Mouse (Mus musculus) left cerebral cortex, adult 9 months (tissue): ENCODE data around the gene Fgfr2.
"Not testable (repeated sequence)": the region's sequence is repeated elsewhere in the genome, so short reads cannot be mapped to it uniquely, and the experiment has no call there.

Experiments used
- DNase-seq, 2 experiments: peaks; one replicate each; pipeline ENCODE4 v3.0.0; 2022; ENCODE audit warnings: low spot score in 2 of 2

The Fgfr2 gene

DNA sequence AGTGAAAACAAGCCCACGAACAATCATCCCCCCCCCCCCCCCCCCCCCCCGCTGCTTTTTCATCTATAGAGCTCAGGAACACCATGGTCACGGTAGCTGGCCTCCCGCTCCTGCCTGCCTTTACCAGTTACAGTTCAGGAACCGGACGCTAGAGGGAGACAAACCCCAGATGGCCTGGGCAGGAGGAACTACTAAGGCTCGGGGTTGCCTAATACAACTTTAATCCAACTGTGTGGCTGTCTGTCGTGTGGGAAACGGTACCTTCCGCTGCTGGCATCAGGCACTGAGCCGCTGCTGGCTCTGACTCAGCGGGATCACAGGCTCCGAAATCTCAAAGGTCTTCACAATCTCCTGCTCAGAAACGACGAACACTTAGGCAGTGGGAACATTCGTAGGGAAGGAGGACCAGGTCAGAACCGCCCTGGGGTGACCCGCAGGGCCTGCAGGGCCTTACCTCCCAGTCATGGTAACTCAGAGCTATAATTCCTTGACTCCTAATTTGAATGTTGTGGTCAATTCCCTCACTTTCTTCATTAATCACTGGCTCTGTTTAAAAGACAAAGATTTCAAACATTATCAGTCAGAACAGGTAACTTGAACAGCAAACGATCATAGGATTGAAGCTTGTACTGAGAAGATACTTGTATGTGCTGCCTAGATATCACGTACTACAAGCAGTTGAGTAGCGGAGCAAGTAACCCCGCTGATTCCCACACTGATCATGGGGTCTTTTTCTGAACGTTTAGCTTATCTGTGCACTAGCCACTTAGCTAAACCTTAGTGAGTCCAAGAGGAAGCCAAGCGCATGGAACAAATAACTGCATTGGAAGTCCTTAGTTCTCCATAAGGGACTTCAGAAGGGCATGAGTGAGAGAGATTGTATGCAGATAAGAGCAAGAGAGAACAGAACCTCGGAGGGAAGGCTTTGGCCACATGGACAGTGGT is 2589.6 kb downstream of the Fgfr2 start:
- peak; percentile 36 to 90 for DNase-seq

DNA sequence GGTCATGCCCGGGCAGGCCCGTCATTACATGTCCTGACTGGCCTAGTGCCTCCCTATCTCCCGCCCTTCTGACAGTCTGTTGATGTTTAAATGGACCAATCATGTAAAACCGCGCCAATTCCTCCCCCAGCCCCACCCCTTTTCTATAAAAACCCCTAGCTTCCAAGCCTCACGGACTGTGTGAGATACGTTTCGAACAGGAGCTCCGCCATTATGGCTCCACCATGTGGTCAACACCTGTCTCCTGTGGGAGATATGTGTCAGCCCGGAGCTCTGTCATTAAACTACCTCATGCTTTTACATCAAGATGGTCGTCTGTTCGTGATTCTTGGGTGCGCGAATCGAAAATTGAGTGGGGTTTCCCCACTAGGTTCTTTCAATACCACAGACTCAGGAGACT is 2592.0 kb downstream of the Fgfr2 start:
- DNase-seq: not testable (repeated sequence)

DNA sequence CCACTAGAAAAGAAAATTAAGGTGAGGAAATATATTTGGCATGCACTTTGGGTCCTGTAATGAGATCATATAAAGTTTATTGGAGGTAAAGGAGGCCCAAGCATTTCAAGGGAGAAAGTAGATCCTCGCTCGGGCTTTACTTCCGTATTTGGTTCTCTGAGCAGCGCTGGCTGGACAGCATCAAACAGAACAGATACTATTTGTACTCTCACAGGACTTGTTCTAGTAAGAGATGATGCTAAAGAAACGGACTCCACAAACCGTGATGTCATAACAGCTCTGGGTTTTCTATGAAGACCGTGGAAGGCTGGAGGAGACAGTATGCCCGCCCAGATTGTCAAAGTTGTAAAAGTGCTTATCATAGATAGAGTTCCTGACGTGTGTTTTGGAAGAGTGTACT is 2595.8 kb downstream of the Fgfr2 start:
- DNase-seq: no peak

DNA sequence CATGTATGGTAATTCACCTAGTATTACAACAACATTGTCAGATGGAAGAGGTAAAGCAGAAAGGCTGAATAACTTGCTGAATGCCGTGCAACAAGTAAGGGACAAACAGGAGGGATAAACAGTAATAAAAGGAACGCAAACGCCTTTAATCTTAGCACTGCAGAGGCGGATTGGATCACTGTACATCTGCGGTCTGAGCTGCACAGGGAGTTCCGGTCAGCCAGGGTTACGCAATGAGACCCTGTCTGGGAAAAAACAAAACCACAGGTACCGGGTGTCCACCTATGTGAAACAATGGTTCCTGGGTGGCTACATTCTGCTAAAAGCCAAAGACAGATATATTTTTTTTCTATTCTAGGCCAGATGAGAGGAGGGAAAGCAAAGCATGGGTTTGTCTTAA is 2599.7 kb downstream of the Fgfr2 start:
- DNase-seq: no peak

DNA sequence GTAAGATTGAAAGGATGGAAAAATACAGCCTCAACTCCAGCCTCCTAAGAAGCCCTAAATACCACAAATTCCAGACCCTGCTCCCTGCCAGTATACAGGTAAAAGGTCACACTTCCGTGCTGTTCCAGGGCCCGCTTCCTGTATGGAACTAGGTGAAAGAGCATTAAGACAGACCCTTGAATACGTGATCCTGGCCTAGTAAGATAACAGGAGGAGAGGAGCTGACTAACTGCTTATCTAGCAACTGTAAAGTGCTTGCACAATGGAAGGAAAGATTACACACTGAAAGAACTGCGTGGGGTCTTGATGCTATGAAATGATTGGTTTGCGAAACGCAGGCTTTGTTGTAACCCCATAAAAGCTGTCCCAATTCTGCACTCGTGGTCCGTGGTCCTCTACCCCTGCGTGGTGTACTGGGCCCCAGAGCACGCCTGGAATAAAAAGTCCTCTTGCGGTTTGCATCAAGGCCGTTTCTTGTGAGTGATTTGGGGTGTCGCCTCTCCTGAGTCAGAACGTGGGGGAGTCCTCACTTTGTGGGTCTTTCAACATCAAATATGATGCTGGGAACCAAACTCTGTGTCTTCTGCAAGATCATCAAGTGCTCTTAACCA is 2602.2 kb downstream of the Fgfr2 start:
- no peak for DNase-seq

DNA sequence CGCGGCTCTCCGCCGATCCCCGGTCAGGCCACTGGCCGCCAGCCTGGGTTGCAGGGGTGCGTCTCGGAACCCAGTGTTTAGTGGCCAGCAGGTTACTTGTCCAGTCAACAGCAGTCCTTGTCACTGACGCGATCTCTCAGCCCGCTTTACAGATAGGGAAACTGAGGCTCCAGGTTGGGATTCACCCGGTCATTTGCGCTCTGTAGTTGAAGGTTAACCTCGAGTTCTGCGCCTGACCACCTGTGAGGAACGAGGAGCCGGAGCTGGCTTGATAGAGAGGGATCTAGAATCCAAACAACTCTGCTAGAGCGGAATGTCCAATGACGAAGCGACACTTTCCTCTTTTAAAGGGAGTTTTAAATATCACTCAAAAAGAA is 2603.1 kb downstream of the Fgfr2 start, which contains the start of gene Ate1:
TSS of gene Ate1 (minus strand) at position 321 of the 377 bp plus-strand sequence.
- peak in 1 of 2 experiments; percentile 30 for DNase-seq

DNA sequence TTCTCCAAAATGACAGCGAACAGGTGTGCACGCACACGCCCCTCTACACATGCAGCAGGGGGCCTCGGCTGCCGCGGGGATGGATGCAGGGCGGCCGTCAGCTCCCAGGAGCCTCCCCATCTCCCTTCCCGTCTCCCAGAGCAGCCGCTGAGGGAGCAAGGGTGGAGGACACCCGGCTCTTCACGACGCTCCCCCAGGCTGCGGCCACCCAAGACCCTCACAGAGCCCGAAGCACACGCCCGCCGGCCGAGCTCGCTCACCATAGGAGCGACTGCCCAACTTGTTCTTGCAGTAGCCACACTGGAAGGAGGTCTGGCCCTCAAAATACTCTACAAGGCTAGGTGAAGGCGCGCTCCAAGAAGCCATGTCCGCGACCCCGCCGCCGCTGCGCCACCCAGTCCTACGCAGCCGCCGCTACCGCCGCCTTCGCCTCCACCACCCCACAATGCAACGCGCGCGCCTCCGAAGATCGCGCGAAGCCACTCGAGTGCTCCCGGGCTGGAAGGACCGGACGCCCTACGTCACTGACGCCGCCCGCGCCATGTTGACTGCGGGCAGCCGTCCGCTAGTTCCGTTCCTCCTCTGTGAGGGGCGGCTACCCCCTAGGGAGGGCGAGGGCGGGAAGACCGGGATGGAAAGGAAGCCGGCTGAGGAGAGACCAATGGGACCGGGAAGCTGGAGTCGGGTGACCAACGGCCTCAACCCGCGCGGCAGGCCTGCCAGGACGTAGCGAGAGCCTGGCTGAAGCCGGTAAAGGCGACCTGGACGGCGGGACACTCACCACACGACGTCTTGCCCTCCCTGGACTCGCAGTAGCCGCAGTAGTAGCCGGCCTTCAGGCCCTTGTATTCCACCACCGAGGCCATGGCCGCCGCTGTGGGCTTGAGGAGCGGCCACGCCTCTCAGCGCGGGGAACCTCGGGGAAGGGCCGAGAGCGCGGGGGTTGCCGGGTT is 2603.8 kb downstream of the Fgfr2 start:
- DNase-seq: peak; percentile 94 to 96

DNA sequence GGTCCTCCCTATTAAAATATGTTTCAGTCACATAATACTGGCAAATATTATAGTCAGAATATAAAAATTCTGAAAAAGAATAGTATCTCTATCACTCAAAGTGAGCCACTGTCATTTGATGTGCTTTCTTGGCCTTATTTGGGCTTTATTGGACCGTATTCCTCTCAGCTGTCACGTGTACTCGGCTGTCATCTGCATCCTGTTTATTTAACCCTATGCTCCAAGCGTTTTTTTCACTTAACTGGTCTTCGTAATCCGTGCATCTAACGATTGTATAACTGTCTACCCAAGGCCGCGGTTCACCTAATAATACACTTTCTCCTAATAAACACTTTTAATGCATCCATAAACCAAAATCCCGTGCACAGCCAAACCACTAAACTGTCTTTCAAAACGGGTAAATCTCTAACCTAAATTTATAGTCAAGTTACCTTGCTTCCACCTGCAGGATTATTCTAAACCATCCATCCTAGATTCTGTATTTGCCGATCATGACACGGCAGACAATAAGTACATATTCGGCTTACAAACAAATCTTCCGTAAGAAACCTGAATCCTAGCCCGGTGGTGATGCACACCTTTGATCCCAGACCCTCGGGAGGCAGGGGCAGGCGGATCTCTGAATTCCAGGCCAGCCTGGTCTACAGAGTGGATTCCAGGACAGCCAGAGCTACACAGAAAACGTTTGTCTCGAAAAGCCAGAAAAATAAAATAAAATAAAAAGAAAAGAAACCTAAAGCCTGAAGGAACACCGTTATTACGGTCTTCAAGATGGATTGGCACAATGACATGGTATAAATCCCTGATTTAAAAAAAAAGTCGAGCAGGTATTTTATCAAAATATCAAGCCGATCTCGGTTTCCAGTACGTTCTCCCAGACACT is 2604.7 kb downstream of the Fgfr2 start:
- DNase-seq: no peak

DNA sequence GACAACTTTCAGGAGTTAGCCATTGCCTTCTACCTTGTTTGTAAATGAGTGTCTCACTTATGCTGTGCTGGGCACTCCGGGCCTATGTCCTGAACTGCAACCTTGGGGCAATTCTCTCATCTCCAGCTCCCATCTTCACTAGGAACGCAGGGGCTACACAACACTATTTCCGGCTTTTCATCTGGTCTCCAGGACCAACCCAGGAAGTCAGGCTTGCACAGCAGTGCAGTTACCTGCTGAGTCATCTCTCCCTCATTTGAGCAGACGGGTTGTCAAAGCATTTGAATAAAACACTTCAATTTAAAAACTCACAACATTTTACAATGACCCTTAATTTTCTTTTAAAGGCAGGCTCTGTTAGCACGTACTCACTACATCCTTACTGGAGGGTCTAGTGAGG is 2612.9 kb downstream of the Fgfr2 start:
- no peak for DNase-seq

DNA sequence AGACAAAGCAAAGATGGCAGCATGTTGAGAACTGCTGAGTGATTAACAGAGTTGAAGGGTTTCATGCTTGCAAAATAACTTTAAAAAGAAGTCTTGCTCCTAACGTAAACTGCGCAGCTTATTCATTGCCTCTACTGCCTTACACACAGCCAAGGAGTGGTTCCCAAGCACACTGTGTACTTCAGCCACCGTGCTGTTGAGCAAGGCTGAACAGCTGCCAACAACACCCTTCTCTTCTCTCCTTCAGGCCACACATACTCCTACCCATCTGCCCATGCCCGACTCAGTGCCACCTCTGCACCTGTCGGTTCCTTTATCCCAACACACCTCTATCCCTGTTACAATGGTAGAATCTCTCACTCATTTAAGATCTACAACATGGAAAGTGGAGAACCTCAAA is 2620.1 kb downstream of the Fgfr2 start:
- no peak for DNase-seq

DNA sequence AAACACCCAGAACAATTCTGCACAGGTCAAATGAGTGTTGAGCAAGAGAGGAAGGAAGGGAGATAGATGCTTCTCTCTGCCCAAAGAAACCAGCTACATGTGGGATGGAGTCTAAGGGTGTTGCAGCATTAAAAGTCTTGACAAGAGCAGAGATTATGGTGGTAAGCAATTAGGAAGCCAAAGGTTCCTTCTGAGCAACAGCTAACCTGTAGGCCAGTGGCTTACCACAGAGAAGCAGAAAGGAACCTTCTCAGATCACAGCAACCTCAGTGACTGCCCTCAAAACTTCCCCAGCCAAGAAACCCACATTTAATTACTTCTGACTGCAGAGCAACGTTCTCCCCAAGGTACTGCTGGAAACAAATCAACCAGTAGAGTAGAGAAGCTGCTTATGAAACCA is 2621.7 kb downstream of the Fgfr2 start:
- no peak for DNase-seq

DNA sequence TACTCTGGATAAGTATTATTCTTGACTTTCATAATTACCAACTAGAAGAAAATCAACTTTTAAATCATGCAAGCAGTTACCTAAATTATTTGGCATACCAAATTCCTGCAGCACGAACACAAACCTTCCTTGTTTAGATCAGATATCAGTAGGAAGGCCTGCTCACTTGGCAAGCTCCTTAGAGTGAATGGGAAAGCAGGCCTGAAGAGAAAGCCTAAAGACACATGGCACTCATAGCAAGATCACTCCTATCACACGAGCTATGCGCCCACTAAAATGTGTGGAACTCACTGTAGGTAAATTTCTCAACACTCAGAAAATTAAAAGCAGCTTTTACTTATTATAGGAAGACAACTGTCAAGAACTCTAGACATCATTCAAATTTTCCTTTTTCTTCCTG is 2629.8 kb downstream of the Fgfr2 start:
- no peak for DNase-seq

DNA sequence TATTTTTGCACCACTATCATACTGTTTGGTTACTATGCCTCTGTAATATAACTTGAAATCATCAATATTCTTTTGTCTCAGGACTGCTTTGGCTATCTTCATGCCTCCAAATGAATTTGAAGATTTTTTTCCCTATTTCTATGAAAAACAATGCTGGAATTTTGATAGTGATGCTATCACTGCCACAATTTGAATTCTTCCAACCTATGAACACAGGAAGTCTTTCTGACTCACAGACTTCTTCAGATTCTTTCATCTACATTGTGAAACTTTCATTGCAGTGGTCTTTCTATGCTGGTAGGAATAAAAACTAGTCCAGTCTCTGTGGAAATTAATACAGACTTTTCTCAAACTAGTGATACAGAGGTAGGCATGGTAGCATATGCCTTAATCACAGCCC is 2631.1 kb downstream of the Fgfr2 start:
- DNase-seq: no peak

DNA sequence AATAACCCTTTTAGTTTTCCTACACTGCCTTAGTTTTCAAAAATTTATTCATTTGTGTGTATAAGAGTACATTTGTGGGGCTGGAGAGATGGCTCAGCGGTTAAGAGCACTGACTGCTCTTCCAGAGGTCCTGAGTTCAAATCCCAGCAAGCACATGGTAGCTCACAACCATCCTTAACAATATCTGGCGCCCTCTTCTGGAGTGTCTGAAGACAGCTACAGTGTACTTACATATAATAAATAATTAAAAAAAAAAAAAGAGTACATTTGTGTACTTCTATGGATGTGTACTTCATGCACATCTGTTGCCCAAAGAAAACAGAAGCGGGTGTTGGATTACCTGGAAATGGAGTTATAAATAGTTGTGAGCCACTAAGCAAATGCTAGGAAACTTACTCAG is 2644.1 kb downstream of the Fgfr2 start:
- not testable (repeated sequence) for DNase-seq

DNA sequence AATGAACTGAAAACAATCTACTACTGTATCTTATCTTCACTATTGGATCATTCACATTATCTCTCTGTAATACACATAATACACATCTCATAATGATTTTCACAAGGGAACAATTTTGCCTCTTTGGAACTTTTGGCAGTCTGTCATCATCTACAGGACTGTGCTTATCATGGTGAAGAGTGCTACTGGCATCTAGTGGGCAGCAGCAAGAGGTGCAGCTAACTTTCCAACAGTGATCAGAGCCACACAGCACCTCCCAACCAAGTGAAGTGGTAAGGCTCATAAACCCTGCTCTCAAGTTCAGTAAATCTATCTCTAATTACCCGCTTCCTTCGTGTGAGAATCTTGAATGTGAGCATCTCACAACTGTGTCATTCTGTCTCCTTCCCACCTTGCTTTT is 2647.2 kb downstream of the Fgfr2 start:
- peak in 1 of 2 experiments; percentile 65 for DNase-seq

DNA sequence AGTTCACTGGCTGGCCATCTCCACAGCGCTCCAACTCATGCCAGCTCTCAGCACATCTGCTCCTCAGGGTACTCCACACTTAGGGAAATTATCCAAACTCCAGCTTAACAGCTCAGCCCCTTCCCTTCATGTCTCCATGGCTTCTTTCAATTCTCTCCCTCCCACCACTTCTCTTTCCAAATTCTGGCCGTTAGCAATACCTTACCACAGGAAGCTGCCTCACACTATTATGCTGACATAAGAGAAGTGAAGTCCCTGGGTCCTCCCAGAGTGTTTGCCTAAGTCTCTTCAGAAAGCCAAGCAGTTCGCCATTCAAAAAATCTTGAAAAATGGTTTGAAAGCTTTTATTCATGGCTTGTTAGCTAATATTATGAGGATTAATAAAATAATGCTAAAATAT is 2649.3 kb downstream of the Fgfr2 start:
- no peak for DNase-seq

DNA sequence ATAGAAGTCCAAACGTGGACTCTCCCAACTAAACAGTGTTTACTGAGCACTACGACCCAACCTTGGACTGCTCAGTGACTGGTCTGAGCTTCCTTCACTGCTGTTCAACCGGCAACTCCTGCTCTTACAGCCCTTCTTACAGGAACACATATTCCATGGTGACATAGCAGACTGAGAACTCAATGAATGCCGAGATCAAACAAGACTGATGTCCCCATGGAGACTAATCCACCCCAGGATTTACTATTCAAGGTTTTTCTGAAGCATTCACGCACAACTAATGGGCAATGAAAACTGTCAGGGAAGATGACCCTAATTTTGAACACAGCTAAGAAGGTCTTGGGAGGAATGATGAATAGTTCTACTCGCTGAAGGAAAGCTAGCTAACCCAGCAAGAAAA is 2650.5 kb downstream of the Fgfr2 start:
- no peak for DNase-seq

DNA sequence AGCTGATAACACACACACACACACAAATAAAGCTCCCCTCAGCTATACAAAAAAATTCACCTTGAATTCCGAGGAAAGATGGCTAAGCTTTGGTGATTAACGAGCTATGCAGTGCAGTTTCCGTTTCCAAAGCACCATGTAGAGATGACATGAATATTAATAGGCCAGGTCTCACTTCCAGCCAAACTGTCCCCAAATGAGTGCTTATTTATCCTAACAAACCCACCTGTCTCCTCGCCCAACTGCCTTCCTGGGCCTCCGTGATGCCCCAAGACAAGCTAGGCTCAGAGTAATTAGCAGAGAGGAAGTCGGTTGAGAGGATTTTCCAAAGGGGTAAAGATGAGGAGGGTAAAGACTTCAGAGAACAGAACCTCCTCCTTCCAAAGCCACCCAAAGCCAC is 2652.1 kb downstream of the Fgfr2 start:
- no peak for DNase-seq

DNA sequence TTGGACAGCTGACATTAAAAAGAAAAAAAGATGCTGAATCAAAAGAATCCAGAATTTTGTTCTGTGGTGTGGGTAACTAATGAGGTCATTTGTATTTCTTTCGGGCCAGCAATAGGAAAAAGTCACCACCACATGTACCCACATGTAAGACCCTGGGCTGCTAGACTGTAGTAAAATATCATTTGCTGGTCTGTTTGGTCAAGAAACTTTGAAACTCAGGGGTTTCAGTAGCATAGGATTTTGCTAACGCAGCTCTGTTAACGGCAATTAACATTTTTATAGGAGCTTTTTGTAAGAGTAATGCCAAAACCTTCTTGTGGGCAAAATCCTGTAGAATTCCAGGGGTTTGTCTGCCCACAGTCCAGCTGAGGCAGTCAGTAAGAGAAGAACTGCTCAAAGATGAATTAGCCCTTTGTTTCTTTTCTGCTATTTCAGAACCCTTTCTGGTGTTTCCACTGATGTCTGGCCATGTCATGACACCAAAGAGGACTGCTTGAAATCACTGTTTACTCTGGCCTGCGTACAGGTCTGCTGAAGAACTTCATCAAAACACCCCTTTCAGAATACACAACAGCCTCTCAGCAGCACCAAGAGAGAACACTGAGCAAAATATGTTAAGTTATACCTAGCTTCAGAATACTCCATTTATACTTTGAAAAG is 2667.4 kb downstream of the Fgfr2 start:
- DNase-seq: no peak

DNA sequence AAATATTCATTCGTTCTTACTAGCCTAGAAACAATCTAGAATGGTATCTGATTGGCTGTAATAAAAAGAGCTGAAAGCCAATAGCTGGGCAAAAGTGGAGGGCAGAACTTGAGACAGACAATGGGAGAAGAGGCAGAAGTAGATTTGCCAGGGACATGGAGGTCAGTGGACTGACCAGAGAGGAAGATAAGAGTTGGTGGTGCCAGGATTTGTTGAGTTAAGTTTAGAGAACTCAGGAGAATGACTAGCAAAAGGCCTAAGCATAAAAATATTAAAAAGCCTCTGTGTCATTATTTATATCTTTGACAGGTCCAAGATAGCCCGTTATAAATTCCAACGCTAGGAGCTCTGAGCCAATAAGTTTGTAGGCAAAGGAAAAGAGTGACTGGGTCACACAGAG is 2668.9 kb downstream of the Fgfr2 start:
- DNase-seq: no peak

DNA sequence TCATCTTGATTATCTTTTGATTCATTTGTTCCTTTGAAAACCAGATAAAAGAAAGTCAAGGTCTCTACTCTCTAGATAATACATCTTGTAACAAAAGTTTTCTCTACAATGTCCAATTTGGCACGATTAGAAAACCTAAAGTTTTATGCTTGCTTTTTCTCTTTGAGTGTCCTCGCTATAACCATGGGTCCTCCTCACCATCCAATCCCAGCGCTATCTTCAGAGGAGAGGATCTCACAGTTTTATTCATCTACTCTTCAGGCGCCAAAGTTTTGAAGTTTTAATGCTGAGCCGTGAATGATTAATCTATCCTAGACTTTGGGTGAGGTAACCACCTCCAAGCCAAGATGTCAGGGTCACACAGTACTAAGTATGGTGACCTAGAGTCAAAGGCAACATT is 2687.4 kb downstream of the Fgfr2 start:
- DNase-seq: no peak
